Mouse (Mus musculus) adrenal gland, adult (tissue): Measurements from ENCODE around the gene Tmem28.

Source experiments
- DNase-seq, 2 experiments: peaks; one replicate each; pipeline ENCODE4 v3.0.0; 2022 to 2023; ENCODE audit warnings: low spot score in 1 of 2; ENCODE audit not compliant: inconsistent age in 2 of 2

Tmem28 gene

GRCm38 (mm10) chrX:99820790-99821395 lies at the start of gene Tmem28:
Gene Tmem28, plus strand, starts transcription at chrX:99821021.
- DNase-seq = peak in 1 of 2 experiments; percentile 45

- no peak for DNase-seq
These were observed 40.5 kb upstream of the Tmem28 start for GRCm38 (mm10) chrX:99780308-99780707.

GRCm38 (mm10) chrX:99808375-99808774 lies 12.4 kb upstream of the Tmem28 start:
- DNase-seq = peak in 1 of 2 experiments; percentile 67

GRCm38 (mm10) chrX:99819395-99819935 lies 1.4 kb upstream of the Tmem28 start:
- DNase-seq = peak; percentile 57 to 85

- peak; percentile 15 to 67 for DNase-seq
These were observed 658 bp upstream of the Tmem28 start for GRCm38 (mm10) chrX:99819936-99820789.

GRCm38 (mm10) chrX:99842090-99842489 lies 21.3 kb downstream of the Tmem28 start:
- DNase-seq = no peak

GRCm38 (mm10) chrX:99853261-99853741 lies 32.5 kb downstream of the Tmem28 start:
- peak; percentile 80 to 90 for DNase-seq

- DNase-seq = peak in 1 of 2 experiments; percentile 32
These were observed 33.0 kb downstream of the Tmem28 start for GRCm38 (mm10) chrX:99853834-99854233.

- DNase-seq = no peak
These were observed 51.4 kb downstream of the Tmem28 start for GRCm38 (mm10) chrX:99872228-99872627.

- DNase-seq = no peak
These were observed 51.9 kb downstream of the Tmem28 start for GRCm38 (mm10) chrX:99872632-99873201.

GRCm38 (mm10) chrX:99873259-99873919 lies 52.6 kb downstream of the Tmem28 start:
- no peak for DNase-seq

- DNase-seq = no peak
These were observed 53.1 kb downstream of the Tmem28 start for GRCm38 (mm10) chrX:99873920-99874296.

- DNase-seq = no peak
These were observed 56.0 kb downstream of the Tmem28 start for GRCm38 (mm10) chrX:99876781-99877180.

- no peak for DNase-seq
These were observed 62.6 kb downstream of the Tmem28 start for GRCm38 (mm10) chrX:99883396-99883795.
